Mouse (Mus musculus) CH12.LX (cell line): ENCODE results near the gene Ccdc155.

Source experiments
- CHD2 ChIP-seq: IDR thresholded peaks from 2 replicates; pipeline ENCODE4 v1.6.1; 2011; ENCODE audit warnings: low read length, improper control_type of control experiment
- CTCF ChIP-seq, 2 experiments: IDR thresholded peaks in 1 of 2; conservative IDR thresholded peaks in 1 of 2; 2 replicates each; pipeline ENCODE4 v1.5.1; 2011 to 2012; ENCODE audit warnings: low read depth in 2 of 2, low read length in 2 of 2, improper control_type of control experiment in 1 of 2, inconsistent platforms in 1 of 2, mild to moderate bottlenecking in 1 of 2, moderate library complexity in 1 of 2
- E2F4 ChIP-seq: IDR thresholded peaks from 2 replicates; pipeline ENCODE4 v1.6.1; 2011; ENCODE audit warnings: low read depth, low read length, improper control_type of control experiment; ENCODE audit not compliant: insufficient replicate concordance
- ELF1 ChIP-seq: IDR thresholded peaks from 2 replicates; pipeline ENCODE4 v1.6.1; 2014; ENCODE audit warnings: low read depth, mild to moderate bottlenecking, inconsistent platforms, low read length, improper control_type of control experiment
- JUND ChIP-seq: conservative IDR thresholded peaks from 2 replicates; pipeline ENCODE4 v1.6.1; 2011; ENCODE audit warnings: low read depth, low read length, improper control_type of control experiment
- PAX5 ChIP-seq: IDR thresholded peaks from 2 replicates; pipeline ENCODE4 v1.6.1; 2012; ENCODE audit warnings: low read length, inconsistent platforms, mixed read lengths
- SMC3 ChIP-seq: IDR thresholded peaks from 2 replicates; pipeline ENCODE4 v1.6.1; 2011; ENCODE audit warnings: low read depth, low read length, improper control_type of control experiment
- TBP ChIP-seq: conservative IDR thresholded peaks from 2 replicates; pipeline ENCODE4 v1.6.1; 2011; ENCODE audit warnings: low read depth, low read length, improper control_type of control experiment
- TCF12 ChIP-seq: IDR thresholded peaks from 2 replicates; pipeline ENCODE4 v1.6.1; 2014; ENCODE audit warnings: low read depth, mild to moderate bottlenecking, inconsistent platforms, low read length, improper control_type of control experiment

- no peak for TF ChIP-seq CTCF (conservative IDR thresholded peaks at IDR 0.05 in 1 of 2, IDR thresholded peaks at IDR 0.05 in 1 of 2; ENCODE audit: low read depth in 2 of 2, low read length in 2 of 2)
- TF ChIP-seq TBP, result no peak
- TF ChIP-seq CHD2, result no peak
- no peak for TF ChIP-seq ELF1
- TF ChIP-seq E2F4, result no peak
- TF ChIP-seq TCF12, result no peak
- no peak for TF ChIP-seq SMC3
- TF ChIP-seq PAX5, result no peak
- no peak for TF ChIP-seq JUND
Observed at GRCm38 (mm10) chr7:45215673-45216441, 11.2 kb upstream of the Ccdc155 start, which contains the start of gene Tead2.
